Mouse (Mus musculus): Measurements from ENCODE around the gene Gpc6.

The Gpc6 gene

DNA sequence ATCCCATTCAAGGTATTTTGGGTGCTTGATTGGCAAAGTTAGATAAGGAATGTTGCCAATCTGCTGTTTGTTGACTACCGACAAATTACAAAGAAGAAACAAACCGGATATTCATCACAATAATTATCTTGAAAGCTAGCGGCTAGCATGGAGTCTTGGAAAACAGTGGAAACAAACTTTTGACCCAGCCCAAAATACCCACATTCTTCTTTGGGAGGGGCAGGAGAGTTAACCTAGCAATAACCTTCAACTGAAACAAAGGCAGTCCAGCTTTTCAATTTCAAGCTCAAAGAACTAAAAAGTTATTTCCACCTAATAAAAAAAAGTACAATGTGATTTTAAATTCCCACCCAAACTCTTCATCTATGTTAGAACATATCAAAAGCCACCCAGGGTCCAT lies 927.2 kb downstream of the Gpc6 start:
- DNase-seq (ENCODE audit: low read depth, low spot score), result no peak

DNA sequence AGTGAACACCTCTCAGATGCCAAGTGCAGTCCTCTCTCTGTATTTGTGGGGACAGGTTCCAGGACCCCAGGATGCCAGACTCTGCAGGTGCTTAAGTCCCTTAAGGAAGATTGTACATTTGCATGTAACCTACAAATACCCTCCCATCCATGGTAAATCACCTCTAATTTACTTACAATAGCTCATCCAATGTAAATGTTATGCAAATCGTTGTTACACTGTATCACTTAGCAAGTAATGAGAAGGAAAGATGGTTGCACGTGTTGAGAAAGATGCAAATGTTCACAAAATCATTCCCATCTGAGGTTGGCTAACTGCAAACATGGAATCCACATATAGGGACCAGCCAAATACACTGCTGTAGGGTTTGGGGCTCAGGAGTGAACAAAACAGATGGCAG lies 927.7 kb downstream of the Gpc6 start:
- DNase-seq (ENCODE audit: low read depth, low spot score), result no peak

DNA sequence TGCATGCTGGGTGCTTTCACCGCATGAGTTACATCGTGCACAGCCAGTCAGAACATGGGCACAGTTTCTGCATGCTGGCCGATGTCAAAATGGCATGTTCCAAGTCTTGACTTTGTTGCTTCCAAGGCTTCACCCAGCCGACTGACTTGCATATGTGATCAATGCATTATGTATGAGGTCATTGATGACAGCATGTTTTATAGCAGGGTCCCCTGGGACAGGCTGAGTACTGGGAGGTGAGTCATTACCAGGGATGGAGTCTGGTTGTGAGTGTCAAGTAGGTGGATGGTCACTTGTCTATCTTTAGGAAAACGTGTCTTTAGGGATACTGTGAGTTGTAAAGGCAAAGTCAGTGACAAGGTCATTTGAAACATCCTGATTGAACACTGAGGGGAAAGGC lies 929.4 kb downstream of the Gpc6 start:
- DNase-seq (ENCODE audit: low read depth, low spot score), result no peak

DNA sequence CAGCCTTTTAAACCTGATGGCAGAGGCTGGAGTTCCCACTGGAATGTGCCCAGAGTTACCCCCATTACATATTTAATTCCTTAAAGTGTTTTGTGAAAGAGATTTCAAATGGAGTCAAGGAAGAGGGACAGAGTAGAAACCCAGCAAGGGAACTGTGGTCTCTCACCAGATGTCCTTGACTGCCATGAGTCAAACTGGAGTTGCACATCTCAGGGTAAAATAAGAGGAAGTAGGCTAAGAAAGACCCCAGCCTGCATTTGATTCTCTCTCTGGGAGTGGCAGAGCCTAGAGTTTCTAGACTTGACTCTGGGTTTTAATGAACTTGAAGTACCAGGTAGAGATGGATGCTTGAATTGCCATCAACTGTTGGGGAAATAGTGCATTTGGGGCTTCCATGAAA lies 946.2 kb downstream of the Gpc6 start:
- DNase-seq (ENCODE audit: low read depth, low spot score), result no peak

DNA sequence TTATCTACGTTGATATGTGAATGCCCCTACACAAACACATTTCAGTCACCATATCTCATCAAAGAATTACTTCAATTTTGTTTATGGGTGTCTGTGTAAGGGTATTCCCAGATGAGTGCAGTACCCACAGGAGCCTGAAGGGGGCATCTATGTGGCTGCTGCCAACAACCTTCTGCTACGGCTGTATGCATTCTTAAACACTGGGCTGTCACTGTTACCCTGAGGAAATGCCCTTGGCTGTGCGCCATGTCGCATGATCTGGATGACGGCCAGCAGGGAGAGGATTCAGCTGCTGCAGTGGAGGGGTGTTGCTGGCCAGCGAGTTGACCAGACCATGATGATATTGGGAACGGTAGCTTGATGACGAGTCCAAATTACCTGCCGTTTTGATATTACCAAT lies 954.2 kb downstream of the Gpc6 start:
- no peak for DNase-seq (ENCODE audit: low read depth, low spot score)

DNA sequence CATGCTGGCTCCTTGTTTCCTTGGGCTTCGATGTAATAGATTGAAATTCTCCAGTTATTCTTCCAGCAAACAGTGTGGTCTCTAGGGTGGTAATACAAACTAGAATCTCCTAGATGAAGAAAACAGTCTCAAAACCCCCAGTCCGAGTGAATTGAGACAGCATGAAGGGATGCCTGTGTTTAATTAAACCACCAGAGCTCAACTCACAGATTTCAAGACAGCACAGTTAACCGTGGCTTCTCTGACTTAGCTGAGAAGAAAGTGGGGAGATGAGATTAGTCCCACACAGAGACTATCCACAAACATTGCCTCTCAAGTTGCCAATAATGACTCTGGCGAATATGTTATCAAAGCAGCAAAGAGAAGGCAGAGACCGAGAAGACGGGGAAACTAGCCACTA lies 956.0 kb downstream of the Gpc6 start:
- no peak for DNase-seq (ENCODE audit: low read depth, low spot score)

DNA sequence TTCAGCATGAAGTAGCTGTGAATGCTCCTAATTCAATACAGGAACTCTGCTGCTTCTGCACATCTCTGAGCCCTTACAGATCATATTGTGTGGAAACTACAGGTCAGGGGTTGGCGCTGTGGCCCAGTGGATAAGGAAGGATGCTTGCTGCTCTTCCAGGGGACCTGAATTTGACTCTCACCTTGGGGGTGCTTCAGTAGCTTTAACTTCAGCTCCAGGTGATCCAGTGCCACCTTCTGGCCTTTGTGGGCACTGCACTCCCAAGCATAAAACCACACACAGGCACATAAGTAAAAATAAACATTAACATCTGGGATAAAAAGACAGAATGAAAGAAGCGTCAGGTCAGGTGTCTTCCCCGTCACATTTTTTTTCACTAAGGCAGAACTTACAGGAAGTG lies 957.1 kb downstream of the Gpc6 start:
- DNase-seq (ENCODE audit: low read depth, low spot score), result peak; percentile 26

DNA sequence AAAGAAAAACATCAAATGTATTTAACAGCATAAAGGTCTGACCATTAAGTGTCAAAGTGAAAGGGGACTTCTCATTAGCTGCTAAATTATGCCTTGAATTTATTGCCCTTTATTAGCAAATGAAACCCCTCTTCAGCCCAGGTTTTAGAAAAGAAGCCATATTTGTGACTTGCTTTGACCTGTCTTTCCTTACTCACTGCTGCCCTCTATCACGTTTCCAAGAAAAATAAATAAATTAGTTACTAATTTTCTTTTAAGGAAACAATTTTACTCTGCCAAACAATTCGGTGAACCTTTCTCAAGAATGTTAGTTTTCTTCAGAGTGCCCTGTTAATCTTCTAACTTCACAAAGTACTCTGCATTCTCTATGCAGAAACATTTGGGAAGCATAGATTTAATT lies 964.5 kb downstream of the Gpc6 start:
- no peak for DNase-seq (ENCODE audit: low read depth, low spot score)

DNA sequence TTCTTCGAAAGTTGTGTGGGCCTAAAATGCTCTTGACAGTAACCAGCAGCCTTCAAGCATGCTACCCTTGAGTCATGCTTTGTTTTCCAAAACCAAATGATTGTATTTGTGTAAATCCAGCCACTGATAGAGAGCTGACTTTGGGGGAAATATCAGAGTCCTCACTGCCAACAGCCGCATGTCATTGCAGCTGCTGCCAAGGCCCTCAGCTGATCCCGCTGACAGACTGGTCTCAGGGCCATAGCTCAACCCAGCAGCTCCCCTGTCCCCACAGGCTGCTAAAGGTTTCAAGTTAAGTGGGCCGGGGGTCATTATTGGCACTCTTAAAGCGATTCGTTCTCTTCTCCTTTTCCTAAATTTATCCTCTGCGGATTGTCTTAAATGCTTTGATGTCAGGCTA lies 966.3 kb downstream of the Gpc6 start:
- DNase-seq (ENCODE audit: low read depth, low spot score), result no peak

DNA sequence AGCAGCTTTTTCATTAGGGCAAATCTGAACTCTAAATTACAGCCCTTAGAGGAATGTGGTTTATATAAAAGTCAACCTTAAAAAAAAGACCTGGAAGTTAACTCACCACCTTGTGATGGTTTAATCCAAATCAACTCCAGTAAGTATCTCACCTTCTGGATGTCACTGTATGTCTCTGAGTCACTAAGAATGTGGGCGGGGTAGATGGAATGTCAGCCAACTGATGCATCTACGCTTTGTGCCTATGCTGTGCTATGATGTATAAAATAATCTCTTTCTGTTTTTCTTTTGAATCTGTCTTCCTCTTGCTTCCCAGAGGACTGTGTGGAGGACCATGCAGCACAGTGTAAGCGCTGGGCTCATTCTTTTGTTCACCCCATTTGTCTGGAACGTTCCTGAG lies 966.9 kb downstream of the Gpc6 start:
- no peak for DNase-seq (ENCODE audit: low read depth, low spot score)

DNA sequence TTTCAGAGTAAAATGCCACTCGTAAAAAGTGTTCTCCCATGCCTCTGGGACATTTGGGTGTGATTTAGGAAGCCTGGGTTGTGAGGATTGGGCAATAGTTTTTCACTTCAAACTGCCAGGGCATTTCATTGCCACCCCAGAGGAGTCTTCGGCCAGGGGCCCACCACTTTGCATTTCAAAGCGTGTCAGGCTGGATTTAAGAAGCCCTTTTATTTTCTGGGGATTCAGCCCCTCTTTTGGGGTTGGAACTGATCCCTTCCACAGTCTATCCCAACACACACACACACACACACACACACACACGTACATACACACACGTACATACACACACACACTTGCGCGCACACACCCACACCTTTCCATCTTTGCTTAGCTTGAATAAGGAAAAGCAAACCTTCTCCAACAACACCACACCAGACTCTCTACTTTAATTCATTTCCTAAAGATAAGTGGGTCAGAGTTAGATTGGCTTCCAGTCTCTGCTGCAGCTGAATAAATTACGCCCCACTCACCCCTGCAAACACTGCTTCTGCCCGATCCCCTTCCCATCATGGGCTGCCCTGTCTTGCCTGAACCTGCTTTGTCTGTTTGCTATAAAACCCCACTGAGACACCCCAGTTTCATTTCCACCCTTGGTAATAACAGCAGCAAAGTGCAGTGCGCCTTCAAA lies 969.9 kb downstream of the Gpc6 start:
- no peak for DNase-seq (ENCODE audit: low read depth, low spot score)

DNA sequence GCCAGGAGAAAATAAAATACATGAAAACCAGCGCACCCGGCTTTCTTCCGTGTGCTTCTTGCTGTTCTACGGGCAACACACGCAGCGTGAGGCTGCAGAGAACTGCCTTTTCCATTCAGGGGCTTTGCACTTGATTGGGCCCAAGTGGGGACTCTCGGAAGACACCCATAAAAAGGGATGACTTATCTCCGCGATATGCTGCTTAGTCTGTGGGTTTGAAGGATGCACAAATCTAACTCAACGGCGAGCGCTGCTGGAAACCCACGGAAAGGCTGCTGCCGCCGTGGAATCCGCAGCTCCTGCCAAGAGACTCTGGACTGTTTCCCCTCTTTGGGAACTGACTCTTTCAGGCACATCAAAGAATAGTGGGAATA lies 970.4 kb downstream of the Gpc6 start:
- DNase-seq (ENCODE audit: low read depth, low spot score), result no peak

DNA sequence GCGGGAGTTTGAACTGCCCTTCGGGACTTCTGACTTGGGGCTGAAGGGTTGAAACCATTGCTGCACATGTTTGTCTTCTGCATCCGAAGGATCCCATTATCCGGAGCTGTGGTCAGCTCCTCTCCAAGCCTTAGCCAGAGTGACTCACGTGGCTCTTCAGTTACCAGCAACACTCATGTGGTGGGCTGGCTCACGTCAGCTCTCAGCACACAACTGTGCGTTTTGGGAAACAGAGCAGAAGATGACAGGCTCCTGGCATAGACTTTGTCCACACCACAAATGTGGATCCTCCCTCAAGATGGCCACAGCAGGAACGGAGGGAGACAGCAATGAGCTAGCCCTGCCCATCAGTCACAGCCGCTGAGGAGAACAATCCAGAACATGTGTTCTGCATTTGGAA lies 979.2 kb downstream of the Gpc6 start:
- DNase-seq (ENCODE audit: low read depth, low spot score), result no peak

DNA sequence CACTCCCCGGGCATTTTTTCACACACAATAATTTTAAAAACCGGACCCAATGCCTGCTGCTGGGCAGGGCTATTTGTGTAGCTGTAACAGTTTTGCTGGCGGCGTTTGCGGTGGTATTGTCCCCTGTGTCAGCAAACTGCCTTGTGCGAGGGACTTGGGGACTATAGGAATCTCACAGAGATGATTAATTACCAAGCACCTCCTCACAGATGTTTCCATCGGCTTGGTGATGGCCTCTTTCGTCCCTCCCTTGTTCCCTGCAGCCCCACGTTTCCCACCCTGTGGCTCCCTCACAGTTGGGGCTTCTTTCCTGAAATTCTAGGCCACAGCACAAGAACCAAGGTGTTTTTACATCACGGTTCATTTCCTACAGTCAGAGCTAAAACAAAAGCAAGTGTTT lies 980.6 kb downstream of the Gpc6 start:
- no peak for DNase-seq (ENCODE audit: low read depth, low spot score)

DNA sequence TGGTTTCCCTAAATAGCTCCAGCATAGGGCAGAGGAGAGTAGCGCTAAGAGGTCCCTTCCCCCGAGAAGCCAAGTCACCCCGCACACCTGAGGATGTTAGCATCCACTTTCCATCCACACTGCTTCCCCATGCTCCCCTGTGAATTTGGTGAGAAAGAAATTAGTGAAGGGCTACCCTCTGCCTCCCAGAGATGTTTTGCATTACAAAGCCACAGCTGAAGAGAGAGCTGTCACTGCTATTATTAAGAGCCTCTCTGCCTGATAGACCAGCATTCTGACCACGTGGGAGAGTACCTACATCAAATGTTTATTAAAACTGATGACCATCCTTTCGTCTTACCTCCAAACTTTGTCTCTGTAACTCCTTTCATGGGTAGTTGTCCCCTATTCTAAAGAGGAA lies 981.2 kb downstream of the Gpc6 start:
- DNase-seq (ENCODE audit: low read depth, low spot score), result no peak

DNA sequence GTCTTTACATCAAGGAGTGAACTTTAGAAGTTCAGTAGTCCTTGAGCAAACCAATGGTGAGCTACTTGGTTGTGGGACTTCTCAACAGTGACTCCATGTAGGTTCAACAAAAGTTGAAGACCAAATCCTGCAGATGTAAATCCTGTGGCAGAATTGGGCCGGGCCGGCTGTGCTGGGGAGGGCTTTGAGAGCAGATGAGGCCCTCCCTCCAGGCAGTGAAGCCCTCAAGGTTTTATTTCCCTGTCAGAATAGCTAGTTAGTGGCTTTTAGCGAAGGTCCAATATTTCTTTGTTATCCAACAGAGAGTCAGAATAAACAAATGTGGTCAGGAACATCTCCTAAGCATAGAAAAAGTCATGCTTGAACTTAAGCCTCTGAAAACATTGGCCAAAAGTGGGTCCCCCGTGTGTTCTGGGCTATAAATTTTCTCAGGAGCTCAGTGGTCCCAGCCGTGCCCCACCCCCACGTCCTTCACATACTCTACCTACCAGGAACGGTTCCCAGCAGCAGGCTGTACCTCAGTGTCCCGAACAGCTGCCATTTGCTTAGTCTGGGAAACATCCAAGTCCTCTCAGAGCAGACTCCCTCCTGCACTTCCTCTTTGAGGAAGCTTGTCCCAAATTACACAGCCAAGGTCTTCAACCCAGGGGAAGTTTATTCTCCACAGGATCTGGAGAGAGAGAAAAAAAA lies 983.3 kb downstream of the Gpc6 start:
- DNase-seq (ENCODE audit: low read depth, low spot score), result no peak

DNA sequence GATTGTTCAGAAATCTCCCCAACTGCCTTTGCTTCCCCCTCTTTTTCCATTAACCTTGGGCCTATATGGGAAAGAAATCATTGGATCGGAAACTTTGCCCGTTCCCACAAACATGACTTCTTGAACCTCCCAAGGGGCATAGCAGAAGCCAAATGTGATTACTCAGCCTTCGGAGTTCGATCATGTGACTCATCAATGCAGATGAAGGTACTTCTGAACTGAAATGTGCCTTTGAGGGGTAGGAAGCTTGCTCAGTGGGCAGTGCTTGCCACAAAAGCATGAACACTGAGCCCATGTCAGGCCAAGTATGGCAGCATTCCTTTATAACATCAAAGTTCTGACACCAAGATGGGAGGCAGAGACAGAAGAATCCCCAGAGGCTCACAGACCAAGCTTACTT lies 983.9 kb downstream of the Gpc6 start:
- no peak for DNase-seq (ENCODE audit: low read depth, low spot score)

DNA sequence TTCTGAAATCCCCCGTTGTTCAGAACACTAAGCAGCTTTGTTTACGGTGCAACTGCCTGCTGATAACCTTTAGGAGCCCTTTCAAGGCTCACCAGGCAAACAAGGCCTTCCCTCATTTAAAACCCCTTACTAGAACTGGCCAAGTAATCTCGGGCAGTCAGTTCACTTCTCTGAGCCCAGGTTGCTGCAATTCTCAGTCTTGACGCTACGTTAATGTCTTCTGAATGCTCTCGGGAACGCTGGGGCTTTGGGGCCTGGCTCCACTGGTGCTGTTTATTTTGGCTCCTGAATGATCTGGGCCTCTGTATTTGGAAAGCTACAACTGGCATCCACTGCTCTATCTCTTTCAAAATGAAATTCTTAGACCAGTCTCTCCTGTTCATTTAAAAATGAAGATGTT lies 985.2 kb downstream of the Gpc6 start:
- DNase-seq (ENCODE audit: low read depth, low spot score), result no peak

DNA sequence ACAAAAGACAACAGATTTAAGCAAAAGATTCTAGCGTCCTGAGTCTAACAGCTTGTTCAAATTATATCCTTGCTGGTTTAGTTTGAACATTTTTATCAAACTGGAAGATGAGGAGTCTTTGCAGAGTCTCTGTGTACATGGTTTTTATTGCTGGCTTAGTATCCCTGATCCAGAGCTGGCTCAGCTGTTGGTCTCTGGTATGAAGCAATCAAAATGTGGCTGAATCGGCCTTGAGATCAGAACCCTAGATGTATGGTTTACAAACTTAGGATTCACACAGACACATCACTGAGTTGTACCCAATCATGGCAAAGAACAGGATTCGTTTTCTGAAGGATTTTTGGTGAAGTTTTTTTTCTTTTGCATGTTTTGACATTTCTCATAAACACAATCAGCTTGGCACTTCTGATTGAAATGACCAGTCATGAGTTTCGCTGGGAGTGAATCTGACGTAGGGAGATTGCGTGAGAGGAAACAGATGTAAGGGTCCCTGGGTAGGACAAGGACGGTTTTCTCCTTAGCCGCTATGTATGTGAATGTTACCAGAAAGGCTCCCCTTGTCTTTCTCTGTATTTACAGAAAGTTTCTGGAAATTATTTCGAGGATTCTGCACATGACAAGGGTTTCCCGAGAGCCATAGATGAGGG lies 987.6 kb downstream of the Gpc6 start:
- DNase-seq (ENCODE audit: low read depth, low spot score), result no peak

DNA sequence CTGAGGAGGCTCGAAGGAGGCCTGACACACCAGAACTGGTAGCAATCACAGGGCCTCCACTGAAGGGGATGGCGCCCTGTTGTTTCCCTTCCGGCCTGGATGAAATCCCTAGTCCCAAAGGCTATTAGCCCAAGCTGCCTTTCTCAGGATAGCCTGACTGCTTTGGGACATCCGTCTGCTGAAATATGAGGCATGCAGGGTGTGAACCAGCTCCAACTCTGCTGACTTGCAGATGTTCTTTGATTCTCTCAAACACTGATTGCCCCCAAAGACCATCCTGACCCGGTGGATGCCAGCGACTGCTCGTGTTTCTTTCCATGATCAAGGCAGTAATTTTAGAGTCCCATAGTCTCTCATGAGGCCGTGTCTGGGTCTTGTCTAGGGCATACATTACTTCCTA lies 991.5 kb downstream of the Gpc6 start:
- DNase-seq (ENCODE audit: low read depth, low spot score), result no peak

DNA sequence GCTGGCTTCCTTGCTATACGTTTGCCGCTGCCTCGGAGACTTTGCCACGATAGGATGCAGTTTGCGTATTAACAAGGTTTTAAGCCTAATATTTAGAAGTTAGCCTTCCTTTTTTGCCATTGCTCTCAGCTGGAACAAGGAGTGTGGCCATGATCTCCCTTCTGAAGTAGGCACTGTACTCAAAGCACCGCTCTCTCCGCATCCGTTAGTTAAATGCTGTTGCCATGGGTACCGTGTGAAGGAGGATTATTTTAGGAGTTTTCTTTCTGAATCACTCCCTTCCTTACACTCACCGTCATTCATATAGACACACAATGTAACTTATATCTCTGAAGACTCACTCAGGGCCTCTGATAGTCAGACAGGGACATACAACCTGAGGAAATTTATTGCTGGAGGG lies 993.6 kb downstream of the Gpc6 start:
- DNase-seq (ENCODE audit: low read depth, low spot score), result no peak

DNA sequence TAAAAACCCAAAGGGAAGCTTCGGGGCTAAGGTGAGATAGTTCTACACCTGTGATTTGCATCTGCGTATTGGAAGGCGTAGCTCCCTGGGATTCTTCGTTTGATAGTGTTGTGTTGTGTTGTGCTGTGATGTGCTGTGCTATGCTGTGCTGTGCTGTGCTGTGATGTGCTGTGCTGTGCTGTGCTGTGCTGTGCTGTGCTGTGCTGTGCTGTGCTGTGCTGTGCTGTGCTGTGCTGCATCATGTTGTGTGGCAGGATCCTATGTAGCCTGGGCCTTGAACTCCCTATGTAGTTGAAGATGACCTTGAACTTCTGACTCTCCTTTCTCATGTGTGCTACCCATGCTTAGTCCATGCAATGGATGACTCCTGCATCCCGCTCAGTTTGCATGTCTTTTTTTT lies 994.5 kb downstream of the Gpc6 start:
- DNase-seq (ENCODE audit: low read depth, low spot score), result no peak

DNA sequence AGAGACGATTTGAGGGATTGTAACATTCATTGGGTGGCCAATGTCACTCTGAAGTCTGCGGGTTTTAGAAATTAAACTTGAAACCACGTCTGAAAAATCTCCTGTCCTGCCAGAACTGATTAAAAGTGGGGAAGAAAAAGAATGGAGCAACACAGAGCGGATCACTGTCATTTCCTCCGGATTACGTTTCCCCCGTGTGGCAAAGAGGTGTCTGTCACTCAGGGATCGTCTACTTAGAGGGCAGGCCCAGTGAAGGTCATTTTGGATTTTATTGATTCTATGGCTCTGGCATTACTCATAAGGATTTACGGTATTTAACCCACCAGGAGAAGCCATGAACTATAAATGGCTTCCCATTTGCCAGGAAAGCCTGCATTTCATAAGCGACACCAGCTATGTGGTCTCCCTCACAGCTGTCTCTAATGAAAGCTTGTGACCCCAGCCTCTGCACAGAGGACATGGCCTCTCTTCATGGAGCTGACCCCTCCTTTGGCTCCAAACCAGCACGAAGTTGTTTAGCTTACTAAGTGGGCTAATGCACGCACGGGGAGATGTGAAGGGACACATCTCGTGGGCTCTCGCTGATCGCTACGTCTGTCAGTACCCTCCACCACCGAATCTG lies 996.4 kb downstream of the Gpc6 start:
- DNase-seq (ENCODE audit: low read depth, low spot score), result no peak

Measured in WW6 (cell line).